Mouse (Mus musculus) neural tube, embryonic 12.5 days (tissue): Measurements from ENCODE around the gene 1700029F12Rik. TPM values are rescaled to one million over a fixed set of nuclear protein-coding genes. Genes with fewer than 3 reads are reported as not detected.

Experiments
- ATAC-seq: fragments of 200-750 bp; cut with Nextera tagmentation; 2 replicates; pipeline ENCODE4 v1.8.0; 2017; ENCODE audit warnings: low read depth, mild to moderate bottlenecking, moderate TSS enrichment, moderate library complexity; ENCODE audit not compliant: low FRiP score
- H3K27ac ChIP-seq: fragments of 300-500 bp; sonication (generic); 2 replicates; pipeline ENCODE4 v1.5.1; 2016
- H3K27me3 ChIP-seq: fragments of 300-500 bp; sonication (generic); replicated peaks from 2 replicates; pipeline ENCODE4 v1.6.1; 2016; ENCODE audit warnings: mild to moderate bottlenecking
- H3K36me3 ChIP-seq: fragments of 300-500 bp; sonication (generic); 2 replicates; pipeline ENCODE4 v1.6.1; 2016; ENCODE audit warnings: mild to moderate bottlenecking
- H3K4me1 ChIP-seq: fragments of 300-500 bp; sonication (generic); 2 replicates; pipeline ENCODE4 v1.6.1; 2016
- H3K4me2 ChIP-seq: fragments of 300-500 bp; sonication (generic); replicated peaks from 2 replicates; pipeline ENCODE4 v1.6.1; 2016; ENCODE audit warnings: mild to moderate bottlenecking
- H3K4me3 ChIP-seq: fragments of 300-500 bp; sonication (generic); 2 replicates; pipeline ENCODE4 v1.5.1; 2016
- H3K9ac ChIP-seq: fragments of 300-500 bp; sonication (generic); 2 replicates; pipeline ENCODE4 v1.6.1; 2016; ENCODE audit warnings: mild to moderate bottlenecking
- H3K9me3 ChIP-seq: fragments of 300-500 bp; sonication (generic); 2 replicates; pipeline ENCODE4 v1.6.1; 2016; ENCODE audit warnings: mild to moderate bottlenecking
- WGBS: fragments of 180-500 bp; shearing (Covaris S2); methylation state at CpG from one replicate; pipeline ENCODE4 v1.1.7; 2016; 5-methylcytosine and 5-hydroxymethylcytosine counted together
- polyA plus RNA-seq: library from polyadenylated mRNA; unstranded; fragments of >200 nt; fragmentation: Nextera tagmentation; extraction: Ambion mirVana; gene quantifications from 2 replicates; pipeline ENCODE4 v1.2.1, GENCODE M21; 2016

The 1700029F12Rik gene
- not detected in 2 replicates for polyA plus RNA-seq

- H3K4me1 ChIP-seq, result no peaks in the 10 kb centered on the region
- H3K27ac ChIP-seq, result no peak within 1 kb of the TSS
- no peak for ATAC-seq
- no peak within 1 kb of the TSS for H3K4me2 ChIP-seq
- 83% methylated on average over 2 of the region's 2 CpGs for WGBS
- no peak within 1 kb of the TSS for H3K4me3 ChIP-seq
- H3K36me3 ChIP-seq, result no peaks in the 10 kb centered on the region
- H3K27me3 ChIP-seq, result no peaks in the 10 kb centered on the region
- no peaks in the 10 kb centered on the region for H3K9me3 ChIP-seq
- no peak within 1 kb of the TSS for H3K9ac ChIP-seq
Measured at GRCm38 (mm10) chr13:97034262-97034661, at the start of gene 1700029F12Rik. Gene 1700029F12Rik (minus strand): TSS chr13:97034362.

- no peak overlapping the region for H3K9ac ChIP-seq
- no peaks in the 10 kb centered on the region for H3K9me3 ChIP-seq
- ATAC-seq, result no peak
- H3K4me3 ChIP-seq, result no peak overlapping the region
- 0 out of 2 replicates have a peak, but pooled peaks cover 8% of the 10 kb centered on the region for H3K4me1 ChIP-seq
- no peaks in the 10 kb centered on the region for H3K36me3 ChIP-seq
- 91% methylated on average over 7 of the region's 7 CpGs for WGBS
- no peaks in the 10 kb centered on the region for H3K27me3 ChIP-seq
- H3K27ac ChIP-seq, result no peak overlapping the region
- H3K4me2 ChIP-seq, result no peak overlapping the region
Measured at GRCm38 (mm10) chr13:97082432-97082831, 48.3 kb upstream of the 1700029F12Rik start.

- Histone ChIP-seq H3K4me3 (no peak overlapping the region), H3K36me3 (no peaks in the 10 kb centered on the region), H3K9ac (no peak overlapping the region), H3K4me1 (0 out of 2 replicates have a peak, but pooled peaks cover 8% of the 10 kb centered on the region), H3K4me2 (no peak overlapping the region), H3K9me3 (no peaks in the 10 kb centered on the region), H3K27me3 (no peaks in the 10 kb centered on the region), H3K27ac (no peak overlapping the region)
- WGBS, result 92% methylated on average over 3 of the region's 3 CpGs
- ATAC-seq, result no peak
Measured at GRCm38 (mm10) chr13:97080615-97081014, 46.5 kb upstream of the 1700029F12Rik start.

GRCm38 (mm10) chr13:97080201-97080600 is 46.0 kb upstream of the 1700029F12Rik start:
- Histone ChIP-seq H3K4me2 (no peak overlapping the region), H3K9me3 (no peaks in the 10 kb centered on the region), H3K36me3 (no peaks in the 10 kb centered on the region), H3K9ac (no peak overlapping the region), H3K27ac (no peak overlapping the region), H3K27me3 (no peaks in the 10 kb centered on the region), H3K4me3 (no peak overlapping the region), H3K4me1 (0 out of 2 replicates have a peak, but pooled peaks cover 8% of the 10 kb centered on the region)
- ATAC-seq, result no peak
- WGBS, result 87% methylated on average over 2 of the region's 2 CpGs

GRCm38 (mm10) chr13:97077556-97077955 is 43.4 kb upstream of the 1700029F12Rik start:
- WGBS, result 97% methylated on average over 2 of the region's 2 CpGs
- H3K9me3 ChIP-seq, result no peaks in the 10 kb centered on the region
- H3K36me3 ChIP-seq, result no peaks in the 10 kb centered on the region
- no peaks in the 10 kb centered on the region for H3K4me1 ChIP-seq
- H3K9ac ChIP-seq, result no peak overlapping the region
- no peaks in the 10 kb centered on the region for H3K27me3 ChIP-seq
- ATAC-seq, result no peak
- no peak overlapping the region for H3K4me2 ChIP-seq
- no peak overlapping the region for H3K27ac ChIP-seq
- H3K4me3 ChIP-seq, result no peak overlapping the region

- Histone ChIP-seq H3K9me3 (no peaks in the 10 kb centered on the region), H3K4me2 (no peak overlapping the region; the same call in 1 of the 2 replicates), H3K9ac (no peak overlapping the region), H3K4me1 (no peaks in the 10 kb centered on the region), H3K27me3 (no peaks in the 10 kb centered on the region), H3K27ac (no peak overlapping the region), H3K4me3 (no peak overlapping the region), H3K36me3 (no peaks in the 10 kb centered on the region)
- ATAC-seq, result no peak
- WGBS, result 50% methylated on average over 1 of the region's 1 CpGs
Measured at GRCm38 (mm10) chr13:97073497-97073896, 39.3 kb upstream of the 1700029F12Rik start.

- ATAC-seq, result peak; percentile 79
Measured at GRCm38 (mm10) chr13:97071626-97072241, 37.6 kb upstream of the 1700029F12Rik start.

GRCm38 (mm10) chr13:97070931-97071625 is 36.9 kb upstream of the 1700029F12Rik start:
- Histone ChIP-seq H3K9ac (peak overlapping the region; percentile 83), H3K9me3 (no peaks in the 10 kb centered on the region), H3K4me2 (peak overlapping the region; percentile 90), H3K27me3 (0 out of 2 replicates have a peak, but pooled peaks cover 4% of the 10 kb centered on the region), H3K36me3 (no peaks in the 10 kb centered on the region), H3K4me3 (peak overlapping the region; percentile 82), H3K27ac (peak overlapping the region; percentile 83), H3K4me1 (peaks cover 4% of the 10 kb centered on the region; the same call in 1 of the 2 replicates)
- peak; percentile 82 for ATAC-seq
- WGBS, result under 1% methylated on average over 84 of the region's 85 CpGs

More at GRCm38 (mm10) chr13:97071626-97072241, 37.6 kb upstream of the 1700029F12Rik start:
- Histone ChIP-seq H3K9ac (peak overlapping the region; percentile 83), H3K4me3 (peak overlapping the region; percentile 82), H3K4me1 (peaks cover 4% of the 10 kb centered on the region; the same call in 1 of the 2 replicates), H3K27ac (peak overlapping the region; percentile 83), H3K9me3 (no peaks in the 10 kb centered on the region), H3K27me3 (0 out of 2 replicates have a peak, but pooled peaks cover 3% of the 10 kb centered on the region), H3K36me3 (no peaks in the 10 kb centered on the region), H3K4me2 (peak overlapping the region; percentile 90)
- under 1% methylated on average over 75 of the region's 76 CpGs for WGBS

GRCm38 (mm10) chr13:97068151-97068550 is 34.0 kb upstream of the 1700029F12Rik start:
- peaks cover 11% of the 10 kb centered on the region for H3K4me1 ChIP-seq
- WGBS, result 51% methylated on average over 8 of the region's 8 CpGs
- H3K27ac ChIP-seq, result no peak overlapping the region
- no peak overlapping the region for H3K4me3 ChIP-seq
- H3K27me3 ChIP-seq, result 0 out of 2 replicates have a peak, but pooled peaks cover 4% of the 10 kb centered on the region
- no peak for ATAC-seq
- H3K9me3 ChIP-seq, result no peaks in the 10 kb centered on the region
- no peak overlapping the region for H3K4me2 ChIP-seq
- no peak overlapping the region for H3K9ac ChIP-seq
- no peaks in the 10 kb centered on the region for H3K36me3 ChIP-seq

GRCm38 (mm10) chr13:97067691-97068090 is 33.5 kb upstream of the 1700029F12Rik start:
- no peak overlapping the region for H3K27ac ChIP-seq
- H3K4me1 ChIP-seq, result peaks cover 11% of the 10 kb centered on the region
- no peaks in the 10 kb centered on the region for H3K9me3 ChIP-seq
- no peak for ATAC-seq
- no peak overlapping the region for H3K4me3 ChIP-seq
- no peaks in the 10 kb centered on the region for H3K36me3 ChIP-seq
- WGBS, result 9% methylated on average over 6 of the region's 6 CpGs
- H3K4me2 ChIP-seq, result 0 out of 2 replicates have a peak overlapping the region, but pooled peaks have one; percentile 1
- H3K9ac ChIP-seq, result no peak overlapping the region
- 0 out of 2 replicates have a peak, but pooled peaks cover 4% of the 10 kb centered on the region for H3K27me3 ChIP-seq

GRCm38 (mm10) chr13:97066649-97067550 is 32.7 kb upstream of the 1700029F12Rik start, which contains the start of gene Fam169a:
Gene Fam169a (plus strand): TSS chr13:97067286.
- Histone ChIP-seq H3K4me1 (peaks cover 11% of the 10 kb centered on the region), H3K9ac (no peak within 1 kb of the TSS), H3K27me3 (0 out of 2 replicates have a peak, but pooled peaks cover 4% of the 10 kb centered on the region), H3K27ac (no peak within 1 kb of the TSS), H3K4me3 (no peak within 1 kb of the TSS), H3K4me2 (0 out of 2 replicates have a peak within 1 kb of the TSS, but pooled peaks have one; percentile 1), H3K36me3 (no peaks in the 10 kb centered on the region), H3K9me3 (no peaks in the 10 kb centered on the region)
- ATAC-seq, result no peak
- 43% methylated on average over 15 of the region's 15 CpGs for WGBS
